In genomic region chr15:99326959-99327358, GRCm38 (mm10) we compare ENCODE assay signal across 9 mouse cellular contexts. TPM values are rescaled to one million over a fixed set of nuclear protein-coding genes. Genes with fewer than 3 reads are reported as not detected.
DNase-seq lines count a peak whose midpoint lies in the region; ATAC-seq and TF ChIP-seq lines count a peak whose summit lies in the region.
"Had no signal": no experiment of that assay in that cellular context is flagged by ENCODE, and none has a peak within 500 bp of the region (broad histone marks: within the 10 kb centered on the region; RNA-seq: fewer than 3 reads in every experiment).

No protein-coding gene starts in this region.

- H3K36me3 ChIP-seq in ES-E14 (ENCODE audit: control insufficient read depth, insufficient read depth, low read length, poor library complexity, severe bottlenecking) = peaks cover 13% of the 10 kb centered on the region; the same call in 1 of the 2 replicates
- peaks cover 17% of the 10 kb centered on the region; the same call in 1 of the 2 replicates for H3K36me3 ChIP-seq in lung, postnatal 0 days (ENCODE audit: insufficient read depth, low read length)

- TF ChIP-seq CTCF in lung, postnatal 0 days (IDR thresholded peaks at IDR 0.05) = peak; percentile 82

- H3K4me2 ChIP-seq in lung, postnatal 0 days (replicated peaks; ENCODE audit: low read depth, low read length) = no peak overlapping the region

- H3K27me3 ChIP-seq in lung, postnatal 0 days (replicated peaks; ENCODE audit: insufficient read depth, low read length) = no peaks in the 10 kb centered on the region

- 65% methylated on average over 1 of the region's 1 CpGs for WGBS in lung, postnatal 0 days

- H3K9me3 ChIP-seq in ES-E14 (ENCODE audit: control insufficient read depth, insufficient read depth, low read depth, low read length) = no peaks in the 10 kb centered on the region
- no peaks in the 10 kb centered on the region for H3K9me3 ChIP-seq in lung, postnatal 0 days (ENCODE audit: low read length)

- no peak overlapping the region for H3K27ac ChIP-seq in ES-E14 (ENCODE audit: insufficient read depth, low read depth, low read length, poor library complexity, severe bottlenecking)
- peak overlapping the region; percentile 51; the same call in 1 of the 2 replicates for H3K27ac ChIP-seq in lung, postnatal 0 days (ENCODE audit: low read length)

- no peak overlapping the region for H3K9ac ChIP-seq in ES-E14 (ENCODE audit: insufficient read depth, low read depth, low read length, poor library complexity, severe bottlenecking)
- no peak overlapping the region for H3K9ac ChIP-seq in lung, postnatal 0 days (replicated peaks; ENCODE audit: low read depth)

- in situ Hi-C loops in ES-E14 (cut with MboI; ENCODE audit: low sequenced_read_pairs in 2 of 2, unreplicated experiment in 2 of 2) = loop anchor here in 1 of 2 experiments (5.0 kb wide), 1 partner anchor 50 kb away; no protein-coding TSS in a partner anchor

- ATAC-seq in lung, postnatal 0 days = peak; percentile 28; the same call in 1 of the 2 replicates

- no peak overlapping the region for H3K4me3 ChIP-seq in ES-E14 (ENCODE audit: insufficient read depth in 1 of 2, low read depth in 1 of 2, low read length in 2 of 2, poor library complexity in 1 of 2, severe bottlenecking in 1 of 2)
- H3K4me3 ChIP-seq in lung, postnatal 0 days (ENCODE audit: low read depth, low read length) = no peak overlapping the region

- DNase-seq in kidney, adult 18-20 months = peak; percentile 55
- DNase-seq in kidney, postnatal 14 days = no peak
- peak; percentile 47 for DNase-seq in ES-E14 (ENCODE audit: low read depth, low spot score)
- peak; percentile 42 for DNase-seq in c-Kit-positive CD71-positive TER-119-positive erythroid progenitor cells, embryonic 14.5 days (ENCODE audit: low spot score)
- peak; percentile 63 for DNase-seq in lung, postnatal 0 days (ENCODE audit: low spot score)
- DNase-seq in frontal cortex, postnatal 14 days (ENCODE audit: low spot score in 2 of 2) = no peak
- no peak for DNase-seq in frontal cortex, postnatal 10 days (ENCODE audit: low spot score in 2 of 2)
- DNase-seq in urinary bladder, postnatal 4 days (ENCODE audit: low spot score in 2 of 2) = no peak

- TF ChIP-seq EP300 in lung, postnatal 0 days (IDR thresholded peaks at IDR 0.05) = no peak

- no peaks in the 10 kb centered on the region for H3K4me1 ChIP-seq in ES-E14 (ENCODE audit: control insufficient read depth in 2 of 2, insufficient read depth in 2 of 2, low read length in 2 of 2, poor library complexity in 1 of 2)
- peaks cover 7% of the 10 kb centered on the region; the same call in 1 of the 2 replicates for H3K4me1 ChIP-seq in lung, postnatal 0 days (ENCODE audit: insufficient read depth, low read depth, low read length)

TF ChIP-seq in ES-E14, 5 proteins besides CTCF, POLR2A, EP300 and RAD21:
- TF ChIP-seq CHD2 (IDR thresholded peaks at IDR 0.05; ENCODE audit: low read depth, low read length) (no peak), ZC3H11A (IDR thresholded peaks at IDR 0.05; ENCODE audit: borderline replicate concordance, low read depth, low read length) (peak; percentile 53; the same call in 1 of the 2 replicates)

RNA-seq across cellular contexts. Expression of gene Fam186b, which starts 31.3 kb away (rescaled TPM):
- total RNA-seq in ES-E14 (2012; rRNA removed) = 0.37 and 0.40 TPM in 2 replicates
- polyA plus RNA-seq in lung, postnatal 0 days (2015; fragmentation: Nextera tagmentation; extraction: Ambion mirVana) = 0.07 TPM in 1 of 2 replicates, not detected in the other
- total RNA-seq: heart, postnatal 36 days had no signal

RNA-seq across cellular contexts. Expression of gene Prpf40b, which starts 32.1 kb away (rescaled TPM):
- 42.4 and 86.2 TPM in 2 replicates for total RNA-seq in ES-E14 (2012; rRNA removed)
- polyA plus RNA-seq in lung, postnatal 0 days (2015; fragmentation: Nextera tagmentation; extraction: Ambion mirVana) = 37.1 and 39.9 TPM in 2 replicates

RNA-seq across cellular contexts. Expression of gene Fmnl3, which starts 43.3 kb away (rescaled TPM):
- total RNA-seq in ES-E14 (2012; rRNA removed) = 13.4 and 16.8 TPM in 2 replicates
- polyA plus RNA-seq in lung, postnatal 0 days (2015; fragmentation: Nextera tagmentation; extraction: Ambion mirVana) = 25.8 and 30.7 TPM in 2 replicates

Comparison
In these comparisons a context has a peak if more than half of its experiments do, and no peak if none do; other contexts are left out.
1. DNase-seq: peak in kidney, adult 18-20 months (single experiment), ES-E14 (single experiment), c-Kit-positive CD71-positive TER-119-positive erythroid progenitor cells, embryonic 14.5 days (single experiment) and lung, postnatal 0 days (single experiment); none in kidney, postnatal 14 days (single experiment), frontal cortex, postnatal 14 days (0 of 2), frontal cortex, postnatal 10 days (0 of 2) and urinary bladder, postnatal 4 days (0 of 2).